Mouse (Mus musculus) thymus, postnatal 36 days (tissue): ENCODE data around the gene Lrrc8b.
A peak's percentile ranks its signal among the peaks of the same experiment; 100 is the strongest.

Experiments
- DNase-seq, 2 experiments: peaks; one replicate each; pipeline ENCODE4 v3.0.0; 2022; ENCODE audit warnings: mixed read lengths in 2 of 2

Lrrc8b gene

DNA sequence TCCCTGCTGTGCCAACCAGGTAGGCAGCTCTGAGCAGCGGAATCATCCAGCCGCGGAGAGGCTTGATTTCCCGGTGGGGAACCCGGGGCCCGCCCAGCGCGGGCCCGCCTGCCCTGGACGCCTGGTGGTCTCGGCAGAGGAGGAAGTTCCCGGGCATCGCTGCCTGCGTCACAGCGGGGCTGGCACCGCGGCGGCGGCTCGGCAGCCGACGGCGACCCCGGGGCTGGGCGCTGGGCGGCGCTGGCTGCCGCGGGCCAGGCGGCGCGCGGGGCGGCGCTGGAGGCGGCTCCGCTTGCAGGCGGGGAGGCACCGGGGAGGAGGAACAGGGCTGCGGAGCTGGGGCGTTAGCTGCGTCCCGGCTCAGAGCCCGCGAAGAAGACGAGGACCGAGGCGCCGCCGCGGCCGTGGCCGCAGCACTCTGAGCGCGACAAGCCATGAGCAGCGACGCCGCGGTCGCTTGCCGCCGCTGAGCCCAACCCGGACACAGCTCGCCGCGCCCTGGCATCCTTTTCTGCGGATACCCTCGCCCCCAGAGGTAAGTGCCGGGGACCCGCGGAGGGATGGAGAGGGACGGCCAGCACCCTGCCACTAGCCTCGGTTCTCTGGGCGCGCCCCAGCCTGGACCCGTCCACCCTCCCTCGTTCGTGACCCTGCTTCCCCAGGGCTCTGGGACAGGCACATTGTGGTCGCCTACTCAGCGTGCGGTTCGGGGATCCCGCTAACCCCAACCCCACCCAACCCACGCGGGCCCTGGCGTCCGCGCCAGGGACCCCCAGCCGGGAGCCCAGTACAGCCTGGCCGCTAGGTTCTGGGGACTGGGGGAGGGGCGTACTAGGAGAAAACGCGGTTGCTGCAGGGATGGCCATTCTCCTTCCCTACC lies 103.8 kb downstream of the Lrrc8b start, which contains the start of gene Lrrc8c:
TSS of gene Lrrc8c (plus strand) at position 293 of the 880 bp plus-strand sequence.
- DNase-seq, result peak; percentile 92 to 95

GRCm38 (mm10) chr5:105519976-105520300 lies 104.4 kb downstream of the Lrrc8b start:
- DNase-seq, result no peak

GRCm38 (mm10) chr5:105520442-105520965 lies 104.9 kb downstream of the Lrrc8b start:
- no peak for DNase-seq

GRCm38 (mm10) chr5:105523452-105523851 lies 107.9 kb downstream of the Lrrc8b start:
- no peak for DNase-seq

GRCm38 (mm10) chr5:105525004-105525403 lies 109.4 kb downstream of the Lrrc8b start:
- DNase-seq, result no peak

DNA sequence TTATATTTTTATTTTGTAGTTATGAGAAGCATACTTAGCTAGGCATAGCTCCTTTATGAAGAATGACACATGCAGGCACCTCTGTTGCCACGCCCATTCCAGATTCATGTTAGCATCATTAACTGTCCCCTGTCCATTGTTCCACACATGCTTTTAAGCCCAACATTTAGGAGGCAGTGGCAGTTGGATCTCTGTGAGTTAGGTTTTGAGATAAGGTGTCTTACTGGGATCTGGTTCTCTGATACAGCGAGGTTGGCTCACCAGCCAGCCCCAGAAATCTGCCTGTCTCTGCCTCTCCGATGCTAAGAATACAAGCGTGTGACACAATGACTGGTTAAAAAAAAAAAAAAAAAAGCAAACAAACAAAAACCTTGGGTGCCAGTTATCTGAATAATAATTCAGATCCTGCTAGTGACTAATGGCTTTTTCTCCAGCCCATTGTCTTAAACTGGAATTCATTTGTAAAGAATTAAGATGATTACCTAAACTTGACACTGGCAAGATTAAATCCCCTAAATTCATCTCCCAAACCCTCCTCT lies 110.6 kb downstream of the Lrrc8b start:
- no peak for DNase-seq

GRCm38 (mm10) chr5:105526766-105527165 lies 111.2 kb downstream of the Lrrc8b start:
- no peak for DNase-seq

GRCm38 (mm10) chr5:105527477-105528331 lies 112.1 kb downstream of the Lrrc8b start:
- no peak for DNase-seq

GRCm38 (mm10) chr5:105530576-105530975 lies 115.0 kb downstream of the Lrrc8b start:
- no peak for DNase-seq

DNA sequence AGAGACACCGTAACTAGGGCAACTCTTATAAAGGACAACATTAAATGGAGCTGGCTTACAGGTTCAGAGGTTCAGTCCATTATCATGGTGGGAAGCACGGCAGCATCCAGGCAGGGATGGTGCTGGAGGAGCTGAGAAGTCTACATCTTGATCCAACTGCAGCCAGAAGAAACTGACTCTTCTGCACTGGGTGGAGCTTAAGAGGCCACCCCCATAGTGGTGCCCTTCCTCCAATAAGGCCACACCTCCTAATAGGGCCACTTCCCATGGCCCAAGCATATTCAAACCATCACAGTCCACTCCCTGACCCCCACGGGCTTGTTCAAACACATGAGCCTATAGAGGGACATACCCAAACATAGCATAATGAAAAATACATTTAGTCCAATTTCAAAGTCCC lies 119.6 kb downstream of the Lrrc8b start:
- DNase-seq, result no peak

- no peak for DNase-seq
These were observed 120.6 kb downstream of the Lrrc8b start for GRCm38 (mm10) chr5:105536172-105536571.

DNA sequence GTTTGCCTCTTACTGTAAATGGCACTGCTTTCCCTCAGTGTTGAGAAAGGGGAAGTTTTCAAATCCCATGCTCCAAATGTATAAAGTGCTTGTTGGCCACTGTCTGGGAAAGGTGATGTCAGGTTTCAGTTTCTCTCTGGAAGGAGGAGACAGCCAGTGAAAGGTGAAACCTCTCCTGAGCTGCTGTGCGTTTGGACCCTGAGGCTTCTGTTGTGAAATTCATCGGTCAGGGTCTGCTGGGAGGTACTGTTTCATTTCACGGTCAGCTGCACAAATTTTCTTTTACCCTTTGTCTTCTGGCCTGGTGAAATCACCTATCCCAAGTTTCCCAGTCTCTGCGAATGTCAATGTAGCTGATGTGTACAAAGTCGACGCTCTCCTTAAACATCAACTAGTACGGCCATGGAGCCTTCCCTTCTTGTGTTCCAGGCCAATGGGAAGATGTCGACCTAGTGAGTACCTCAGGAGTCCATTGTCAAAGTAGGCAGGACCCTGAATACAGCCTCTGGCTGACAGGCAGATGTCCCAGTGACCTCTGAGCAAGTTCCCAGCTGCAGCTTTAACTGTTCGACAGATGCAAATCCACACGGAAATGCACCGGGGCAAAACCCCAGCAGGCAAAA lies 121.6 kb downstream of the Lrrc8b start:
- no peak for DNase-seq
